Mouse (Mus musculus) testis, adult 2 months (tissue): ENCODE data around the gene Hopx.

Experiments
- CTCF ChIP-seq: fragments of 200-500 bp; IDR thresholded peaks from 2 replicates; pipeline ENCODE4 v1.5.1; 2012; ENCODE audit warnings: low read depth, mild to moderate bottlenecking, inconsistent platforms, low read length, moderate library complexity; ENCODE audit not compliant: control insufficient read depth, insufficient read depth, insufficient replicate concordance
- POLR2A ChIP-seq: fragments of 200-500 bp; IDR thresholded peaks from 2 replicates; pipeline ENCODE4 v1.6.1; 2012; ENCODE audit warnings: low read depth, mild to moderate bottlenecking, inconsistent platforms, low read length, moderate library complexity; ENCODE audit not compliant: control insufficient read depth

- TF ChIP-seq POLR2A = no peak
- TF ChIP-seq CTCF = no peak
Observed at GRCm38 (mm10) chr5:77102522-77103365, 12.2 kb downstream of the Hopx start.
